Mouse (Mus musculus) cerebellum, adult 2 months (tissue): Measurements from ENCODE around the gene Tsc22d3.

Experiments
- CTCF ChIP-seq: fragments of 200-500 bp; IDR thresholded peaks from 2 replicates; pipeline ENCODE4 v1.5.1; 2011; ENCODE audit warnings: low read depth, mild to moderate bottlenecking, control low read depth, low read length, moderate library complexity, borderline replicate concordance; ENCODE audit not compliant: insufficient read depth
- POLR2A ChIP-seq: fragments of 200-500 bp; IDR thresholded peaks from 2 replicates; pipeline ENCODE4 v1.6.1; 2011; ENCODE audit warnings: low read length, control low read depth, borderline replicate concordance; ENCODE audit not compliant: insufficient read depth

DNA sequence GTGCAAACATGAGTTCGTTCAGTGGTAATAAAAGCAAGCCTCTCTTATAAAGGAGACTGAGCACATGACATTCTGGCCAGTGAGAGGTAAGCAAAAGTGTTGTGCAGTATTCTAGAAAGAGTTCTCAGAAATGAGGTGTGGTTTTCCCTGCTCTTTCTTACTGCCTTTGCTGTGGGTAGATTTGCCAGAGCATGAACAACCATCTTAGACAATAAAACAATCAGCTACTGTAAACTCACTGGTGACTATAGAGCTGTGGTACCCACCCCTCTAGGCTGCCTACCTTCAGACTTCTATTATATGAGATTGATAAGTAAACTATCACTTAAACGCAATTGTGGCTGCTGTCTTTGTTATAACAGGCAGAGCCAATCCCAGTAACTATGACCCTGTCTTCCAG, 69.1 kb downstream of the Tsc22d3 start:
- TF ChIP-seq POLR2A (no peak), CTCF (no peak)
